ENCODE assay signal across 1 mouse cellular context in genomic region chr7:65644643-65645351, GRCm38 (mm10).
TF ChIP-seq lines count a peak whose summit lies in the region.

Tarsl2 (plus strand) TSS chr7:65644898.

TF ChIP-seq in MEL, 35 proteins besides CTCF, POLR2A, EP300 and RAD21 (continued from another document):
- TF ChIP-seq MXI1 (IDR thresholded peaks at IDR 0.05; ENCODE audit: low read depth, low read length) (peak; percentile 82), USF2 (IDR thresholded peaks at IDR 0.05; ENCODE audit: borderline replicate concordance in 1 of 2, insufficient read depth in 1 of 2, low read depth in 1 of 2, low read length in 2 of 2) (no peak), MYB (IDR thresholded peaks at IDR 0.05; ENCODE audit: low read depth, low read length) (no peak), ETS1 (IDR thresholded peaks at IDR 0.05; ENCODE audit: low read depth, low read length) (0 out of 2 replicates have a peak, but pooled peaks have one; percentile 26)
